Mouse (Mus musculus) lung, postnatal 0 days (tissue): ENCODE results near the gene Gipc3. TPM values are rescaled to one million over a fixed set of nuclear protein-coding genes. Genes with fewer than 3 reads are reported as not detected.

Source experiments
- ATAC-seq: fragments of 200-750 bp; cut with Nextera tagmentation; 2 replicates; pipeline ENCODE4 v1.8.0; 2017; ENCODE audit warnings: moderate library complexity
- DNase-seq: peaks from one replicate; pipeline ENCODE4 v3.0.0-alpha.2; 2016; ENCODE audit warnings: low spot score
- H3K27ac ChIP-seq: fragments of 300-500 bp; sonication (generic); 2 replicates; pipeline ENCODE4 v1.5.1; 2014; ENCODE audit warnings: antibody characterized with exemption, mild to moderate bottlenecking, low read length, mixed read lengths
- H3K27me3 ChIP-seq: fragments of 300-500 bp; sonication (generic); replicated peaks from 2 replicates; pipeline ENCODE4 v1.6.1; 2014; ENCODE audit warnings: low read length, mixed read lengths; ENCODE audit not compliant: insufficient read depth
- H3K36me3 ChIP-seq: fragments of 300-500 bp; sonication (generic); 2 replicates; pipeline ENCODE4 v1.6.1; 2014; ENCODE audit warnings: low read length, mixed read lengths; ENCODE audit not compliant: insufficient read depth
- H3K4me1 ChIP-seq: fragments of 300-500 bp; sonication (generic); 2 replicates; pipeline ENCODE4 v1.6.1; 2014; ENCODE audit warnings: antibody characterized with exemption, low read depth, low read length, mixed read lengths; ENCODE audit not compliant: insufficient read depth
- H3K4me2 ChIP-seq: fragments of 300-500 bp; sonication (generic); replicated peaks from 2 replicates; pipeline ENCODE4 v1.6.1; 2014; ENCODE audit warnings: low read depth, mild to moderate bottlenecking, low read length, moderate library complexity, mixed read lengths
- H3K4me3 ChIP-seq: fragments of 300-500 bp; sonication (generic); 2 replicates; pipeline ENCODE4 v1.5.1; 2014; ENCODE audit warnings: low read depth, low read length
- H3K9ac ChIP-seq: fragments of 300-500 bp; sonication (generic); replicated peaks from 2 replicates; pipeline ENCODE4 v1.6.1; 2014; ENCODE audit warnings: low read depth, mild to moderate bottlenecking
- H3K9me3 ChIP-seq: fragments of 300-500 bp; sonication (generic); 2 replicates; pipeline ENCODE4 v1.6.1; 2016; ENCODE audit warnings: low read length, mixed read lengths
- CTCF ChIP-seq: IDR thresholded peaks from 2 replicates; pipeline ENCODE4 v1.5.1; 2016; ENCODE audit warnings: antibody characterized with exemption, mild to moderate bottlenecking
- EP300 ChIP-seq: IDR thresholded peaks from 2 replicates; pipeline ENCODE4 v1.6.1; 2016; ENCODE audit warnings: antibody characterized with exemption, mild to moderate bottlenecking, control low read depth
- WGBS: fragments of 180-500 bp; shearing (Covaris S2); extraction: QIAGEN DNeasy Blood & Tissue Kit; methylation state at CpG from one replicate; pipeline ENCODE4 v1.1.7; 2014; 5-methylcytosine and 5-hydroxymethylcytosine counted together
- polyA plus RNA-seq: library from polyadenylated mRNA; unstranded; fragments of >200 nt; fragmentation: Nextera tagmentation; extraction: Ambion mirVana; gene quantifications from 2 replicates; pipeline ENCODE4 v1.2.1, GENCODE M21; 2015

The Gipc3 gene
- polyA plus RNA-seq: 0.33 and 0.55 TPM in 2 replicates

- no peak for DNase-seq
- WGBS: 4% methylated on average over 43 of the region's 67 CpGs
- H3K27me3 ChIP-seq: 0 out of 2 replicates have a peak, but pooled peaks cover 8% of the 10 kb centered on the region
Measured at GRCm38 (mm10) chr10:81342686-81343505, at the start of gene Gipc3. TSS of gene Gipc3 (minus strand) at chr10:81343266.

DNA sequence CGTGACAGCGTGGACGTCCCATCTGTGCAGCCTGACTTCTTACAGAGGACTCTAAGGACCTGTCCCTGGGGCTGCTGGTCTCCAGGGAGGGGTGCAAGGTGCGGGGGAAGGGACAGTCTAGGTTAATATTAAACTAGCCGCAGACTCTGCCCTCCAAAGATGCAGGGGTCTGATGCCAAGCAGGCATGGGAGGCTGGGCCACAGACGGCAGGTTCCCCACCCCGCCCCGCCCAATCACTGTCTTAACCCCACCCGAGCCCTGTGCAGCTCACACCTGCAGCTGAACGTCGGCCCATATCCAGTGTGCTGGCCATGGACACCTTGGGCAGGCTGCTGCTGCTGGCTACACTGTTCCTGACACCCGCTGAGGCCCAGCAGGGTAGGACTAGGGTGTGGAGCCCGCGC is 49.7 kb upstream of the Gipc3 start, which contains the start of gene Smim24:
Gene Smim24, plus strand, starts transcription at position 271 of the 405 bp plus-strand sequence.
- Histone ChIP-seq H3K27me3 (no peaks in the 10 kb centered on the region), H3K4me3 (peak within 1 kb of the TSS; percentile 22; the same call in 1 of the 2 replicates), H3K9me3 (no peaks in the 10 kb centered on the region), H3K36me3 (no peaks in the 10 kb centered on the region; the same call in 1 of the 2 replicates), H3K4me2 (peak within 1 kb of the TSS; percentile 52), H3K4me1 (peaks cover 9% of the 10 kb centered on the region), H3K9ac (peak within 1 kb of the TSS; percentile 45), H3K27ac (no peak within 1 kb of the TSS)
- no peak for ATAC-seq
- TF ChIP-seq EP300 (no peak), CTCF (no peak)
- DNase-seq: no peak
- WGBS: 49% methylated on average over 14 of the region's 14 CpGs

More at GRCm38 (mm10) chr10:81342686-81343505, at the start of gene Gipc3:
- Histone ChIP-seq H3K4me3 (peak within 1 kb of the TSS; percentile 60), H3K4me2 (peak within 1 kb of the TSS; percentile 94), H3K9me3 (no peaks in the 10 kb centered on the region), H3K27ac (no peak within 1 kb of the TSS), H3K9ac (peak within 1 kb of the TSS; percentile 48), H3K36me3 (no peaks in the 10 kb centered on the region), H3K4me1 (peaks cover 5% of the 10 kb centered on the region; the same call in 1 of the 2 replicates)
- ATAC-seq: no peak
- TF ChIP-seq EP300: no peak
- TF ChIP-seq CTCF: no peak

- Histone ChIP-seq H3K27ac (no peak overlapping the region), H3K9ac (no peak overlapping the region), H3K27me3 (no peaks in the 10 kb centered on the region), H3K4me2 (no peak overlapping the region), H3K4me3 (no peak overlapping the region), H3K4me1 (peaks cover 9% of the 10 kb centered on the region), H3K9me3 (no peaks in the 10 kb centered on the region), H3K36me3 (no peaks in the 10 kb centered on the region; the same call in 1 of the 2 replicates)
- ATAC-seq (no peak), DNase-seq (no peak)
- 81% methylated on average over 6 of the region's 6 CpGs for WGBS
- no peak for TF ChIP-seq CTCF
- no peak for TF ChIP-seq EP300
Measured at GRCm38 (mm10) chr10:81392270-81392669, 49.2 kb upstream of the Gipc3 start.

- no peak for TF ChIP-seq CTCF
- TF ChIP-seq EP300: no peak
- ATAC-seq (no peak), DNase-seq (no peak)
- 89% methylated on average over 9 of the region's 13 CpGs for WGBS
- Histone ChIP-seq H3K9me3 (no peaks in the 10 kb centered on the region), H3K27me3 (no peaks in the 10 kb centered on the region), H3K4me2 (no peak overlapping the region), H3K27ac (no peak overlapping the region), H3K36me3 (no peaks in the 10 kb centered on the region; the same call in none of the 2 replicates), H3K9ac (no peak overlapping the region), H3K4me3 (no peak overlapping the region), H3K4me1 (peaks cover 9% of the 10 kb centered on the region)
Measured at GRCm38 (mm10) chr10:81390678-81390965, 47.6 kb upstream of the Gipc3 start.

GRCm38 (mm10) chr10:81389801-81390677 is 47.0 kb upstream of the Gipc3 start:
- H3K4me2 ChIP-seq: no peak overlapping the region
- H3K9ac ChIP-seq: no peak overlapping the region
- peak; percentile 75 for ATAC-seq
- peaks cover 13% of the 10 kb centered on the region for H3K4me1 ChIP-seq
- H3K9me3 ChIP-seq: no peaks in the 10 kb centered on the region
- DNase-seq: peak; percentile 66
- H3K36me3 ChIP-seq: no peaks in the 10 kb centered on the region; the same call in none of the 2 replicates
- no peak overlapping the region for H3K4me3 ChIP-seq
- no peaks in the 10 kb centered on the region for H3K27me3 ChIP-seq
- H3K27ac ChIP-seq: no peak overlapping the region
- WGBS: 58% methylated on average over 23 of the region's 23 CpGs
- TF ChIP-seq CTCF (peak; percentile 95), EP300 (no peak)

GRCm38 (mm10) chr10:81389373-81389772 is 46.3 kb upstream of the Gipc3 start:
- Histone ChIP-seq H3K27ac (no peak overlapping the region), H3K36me3 (no peaks in the 10 kb centered on the region; the same call in none of the 2 replicates), H3K27me3 (no peaks in the 10 kb centered on the region), H3K4me3 (no peak overlapping the region), H3K4me1 (peaks cover 17% of the 10 kb centered on the region), H3K4me2 (no peak overlapping the region), H3K9ac (no peak overlapping the region), H3K9me3 (no peaks in the 10 kb centered on the region)
- no peak for TF ChIP-seq CTCF
- TF ChIP-seq EP300: no peak
- WGBS: 45% methylated on average over 3 of the region's 3 CpGs
- DNase-seq: no peak
- no peak for ATAC-seq
